Mouse (Mus musculus) testis, adult 2 months (tissue): ENCODE results near the gene Chpf. TPM values are rescaled to one million over a fixed set of nuclear protein-coding genes. Genes with fewer than 3 reads are reported as not detected.

Experiments
- H3K27ac ChIP-seq: fragments of 200-500 bp; 2 replicates; pipeline ENCODE4 v1.5.1; 2012; ENCODE audit warnings: low read depth, low read length; ENCODE audit not compliant: control insufficient read depth, insufficient read depth
- H3K27me3 ChIP-seq: fragments of 200-500 bp; 2 replicates; pipeline ENCODE4 v1.6.1; 2012; ENCODE audit warnings: mild to moderate bottlenecking, low read length, moderate library complexity; ENCODE audit not compliant: control insufficient read depth, insufficient read depth
- H3K36me3 ChIP-seq: fragments of 200-500 bp; 2 replicates; pipeline ENCODE4 v1.6.1; 2012; ENCODE audit warnings: mild to moderate bottlenecking, low read length; ENCODE audit not compliant: control insufficient read depth, insufficient read depth
- H3K4me1 ChIP-seq: fragments of 200-500 bp; 2 replicates; pipeline ENCODE4 v1.6.1; 2012; ENCODE audit warnings: low read length; ENCODE audit not compliant: control insufficient read depth, insufficient read depth
- H3K4me3 ChIP-seq: fragments of 200-500 bp; 2 replicates; pipeline ENCODE4 v1.5.1; 2012; ENCODE audit warnings: low read depth, mild to moderate bottlenecking, low read length, moderate library complexity, mixed read lengths; ENCODE audit not compliant: control insufficient read depth
- CTCF ChIP-seq: fragments of 200-500 bp; IDR thresholded peaks from 2 replicates; pipeline ENCODE4 v1.5.1; 2012; ENCODE audit warnings: low read depth, mild to moderate bottlenecking, inconsistent platforms, low read length, moderate library complexity; ENCODE audit not compliant: control insufficient read depth, insufficient read depth, insufficient replicate concordance
- POLR2A ChIP-seq: fragments of 200-500 bp; IDR thresholded peaks from 2 replicates; pipeline ENCODE4 v1.6.1; 2012; ENCODE audit warnings: low read depth, mild to moderate bottlenecking, inconsistent platforms, low read length, moderate library complexity; ENCODE audit not compliant: control insufficient read depth
- polyA plus RNA-seq: library from polyadenylated mRNA; depleted of rRNA; stranded (reverse); fragments of >200 nt; gene quantifications from 2 replicates; pipeline ENCODE4 v1.2.3, GENCODE M21; 2012; rRNA removed

Gene Chpf
- 39.5 and 40.8 TPM in 2 replicates for polyA plus RNA-seq

GRCm38 (mm10) chr1:75478916-75479634 lies at the start of gene Chpf, which contains the start of gene Tmem198:
Gene Chpf (minus strand): TSS chr1:75479307.
Gene Tmem198 (plus strand): TSS chr1:75479532.
- Histone ChIP-seq H3K4me1 (peaks cover 23% of the 10 kb centered on the region), H3K36me3 (no peaks in the 10 kb centered on the region), H3K27ac (peak within 1 kb of the TSS; percentile 26), H3K4me3 (peak within 1 kb of the TSS; percentile 79), H3K27me3 (no peaks in the 10 kb centered on the region)
- TF ChIP-seq POLR2A, result no peak

- peaks cover 2% of the 10 kb centered on the region; the same call in 1 of the 2 replicates for H3K4me1 ChIP-seq
- H3K27me3 ChIP-seq, result no peaks in the 10 kb centered on the region
- TF ChIP-seq CTCF (no peak), POLR2A (no peak)
- H3K36me3 ChIP-seq, result peaks cover 1% of the 10 kb centered on the region
- H3K4me3 ChIP-seq, result no peak overlapping the region
- no peak overlapping the region for H3K27ac ChIP-seq
Observed at GRCm38 (mm10) chr1:75524679-75525078, 45.6 kb upstream of the Chpf start.

- H3K4me3 ChIP-seq, result peak within 1 kb of the TSS; percentile 99
- no peak for TF ChIP-seq CTCF
- peak; percentile 88 for TF ChIP-seq POLR2A
- no peaks in the 10 kb centered on the region for H3K36me3 ChIP-seq
- H3K27me3 ChIP-seq, result no peaks in the 10 kb centered on the region
- peaks cover 2% of the 10 kb centered on the region; the same call in 1 of the 2 replicates for H3K4me1 ChIP-seq
- peak within 1 kb of the TSS; percentile 95 for H3K27ac ChIP-seq
Observed at GRCm38 (mm10) chr1:75521321-75522031, 42.4 kb upstream of the Chpf start, which contains the start of gene Stk11ip. Gene Stk11ip (plus strand): TSS chr1:75521529.

- Histone ChIP-seq H3K36me3 (no peaks in the 10 kb centered on the region), H3K4me3 (no peak overlapping the region), H3K27me3 (no peaks in the 10 kb centered on the region), H3K4me1 (peaks cover 2% of the 10 kb centered on the region; the same call in 1 of the 2 replicates), H3K27ac (peak overlapping the region; percentile 49)
- TF ChIP-seq POLR2A (no peak), CTCF (no peak)
Observed at GRCm38 (mm10) chr1:75519576-75519975, 40.5 kb upstream of the Chpf start.

GRCm38 (mm10) chr1:75518427-75518826 lies 39.3 kb upstream of the Chpf start:
- TF ChIP-seq CTCF (no peak), POLR2A (no peak)
- no peak overlapping the region for H3K4me3 ChIP-seq
- peaks cover 2% of the 10 kb centered on the region; the same call in 1 of the 2 replicates for H3K4me1 ChIP-seq
- H3K36me3 ChIP-seq, result no peaks in the 10 kb centered on the region
- no peak overlapping the region for H3K27ac ChIP-seq
- no peaks in the 10 kb centered on the region for H3K27me3 ChIP-seq

GRCm38 (mm10) chr1:75517984-75518383 lies 38.9 kb upstream of the Chpf start:
- H3K36me3 ChIP-seq, result no peaks in the 10 kb centered on the region
- no peak overlapping the region for H3K27ac ChIP-seq
- H3K27me3 ChIP-seq, result no peaks in the 10 kb centered on the region
- no peak for TF ChIP-seq POLR2A
- TF ChIP-seq CTCF, result no peak
- no peak overlapping the region for H3K4me3 ChIP-seq
- H3K4me1 ChIP-seq, result peaks cover 2% of the 10 kb centered on the region; the same call in 1 of the 2 replicates

GRCm38 (mm10) chr1:75516703-75517380 lies 37.7 kb upstream of the Chpf start:
- Histone ChIP-seq H3K4me3 (no peak overlapping the region), H3K36me3 (no peaks in the 10 kb centered on the region), H3K27ac (peak overlapping the region; percentile 61), H3K27me3 (no peaks in the 10 kb centered on the region), H3K4me1 (peaks cover 2% of the 10 kb centered on the region; the same call in 1 of the 2 replicates)
- no peak for TF ChIP-seq POLR2A
- no peak for TF ChIP-seq CTCF
